ENCODE assay signal across 15 mouse cellular contexts in the genomic region with DNA sequence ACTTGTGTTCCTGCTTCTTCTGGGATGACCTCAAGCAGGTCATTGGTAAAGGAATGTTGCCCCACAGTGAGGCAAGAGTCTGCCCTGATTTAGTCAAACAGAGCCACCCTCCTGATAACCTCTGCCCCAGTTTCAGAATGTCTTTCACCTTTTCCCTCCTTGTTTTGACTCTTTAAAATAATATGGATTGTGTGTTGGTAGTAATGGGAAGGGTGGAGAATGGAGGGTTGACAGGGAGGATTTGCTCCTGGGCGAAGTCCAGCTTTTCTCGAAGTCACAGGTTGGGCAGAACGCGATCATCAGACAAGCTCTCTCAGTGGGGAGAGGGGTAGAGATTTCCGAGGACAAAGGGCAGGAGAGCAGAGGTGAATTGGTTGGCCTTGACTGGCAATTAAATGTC. TPM values are rescaled to one million over a fixed set of nuclear protein-coding genes. Genes with fewer than 3 reads are reported as not detected.
DNase-seq lines count a peak whose midpoint lies in the region; ATAC-seq and TF ChIP-seq lines count a peak whose summit lies in the region.
"Had no signal": no experiment of that assay in that cellular context is flagged by ENCODE, and none has a peak within 500 bp of the region (broad histone marks: within the 10 kb centered on the region; RNA-seq: fewer than 3 reads in every experiment).

No protein-coding gene starts in this region.

- 59% methylated on average over 5 of the region's 5 CpGs for WGBS in kidney, embryonic 14.5 days
- WGBS in kidney, postnatal 0 days: 47% methylated on average over 5 of the region's 5 CpGs
- 60% methylated on average over 5 of the region's 5 CpGs for WGBS in liver, embryonic 15.5 days (ENCODE audit: insufficient replicate concordance)
- 71% methylated on average over 5 of the region's 5 CpGs for whole genome bisulfite sequencing in hindbrain, embryonic 12.5 days

- H3K27ac ChIP-seq in kidney, embryonic 14.5 days (ENCODE audit: low read depth, low read length): no peak overlapping the region
- H3K27ac ChIP-seq in brown adipose tissue, adult 24 weeks (replicated peaks; ENCODE audit: low read depth, low read length): peak overlapping the region; percentile 96
- H3K27ac ChIP-seq in kidney, postnatal 0 days: no peak overlapping the region
- H3K27ac ChIP-seq in liver, embryonic 15.5 days (replicated peaks): peak overlapping the region; percentile 38; the same call in 1 of the 2 replicates
- no peak overlapping the region for H3K27ac ChIP-seq in hindbrain, embryonic 12.5 days
- H3K27ac ChIP-seq: hindbrain, embryonic 14.5 days; limb, embryonic 12.5 days had no signal

- peak; percentile 55 for DNase-seq in kidney, adult 18-20 months
- DNase-seq in kidney, postnatal 0 days (ENCODE audit: low spot score): no peak
- no peak for DNase-seq in ovary, postnatal 10 days (ENCODE audit: low spot score)
- no peak for DNase-seq in frontal cortex, postnatal 36 days (ENCODE audit: low spot score in 2 of 2)
- DNase-seq: cerebellum, postnatal 25 days; forebrain, postnatal 0 days; lung, postnatal 14 days; thymus, postnatal 4 days had no signal

- H3K27me3 ChIP-seq in kidney, embryonic 14.5 days (ENCODE audit: control insufficient read depth, insufficient read depth, low read length): no peaks in the 10 kb centered on the region
- H3K27me3 ChIP-seq in kidney, postnatal 0 days (ENCODE audit: insufficient read depth, low read length): no peaks in the 10 kb centered on the region
- no peaks in the 10 kb centered on the region for H3K27me3 ChIP-seq in liver, embryonic 15.5 days
- H3K27me3 ChIP-seq in hindbrain, embryonic 12.5 days: no peaks in the 10 kb centered on the region
- H3K27me3 ChIP-seq: limb, embryonic 12.5 days had no signal

- no peak for TF ChIP-seq CTCF in kidney, postnatal 0 days (IDR thresholded peaks at IDR 0.05; ENCODE audit: low read depth)

- H3K4me3 ChIP-seq in kidney, embryonic 14.5 days (ENCODE audit: low read length): no peak overlapping the region
- H3K4me3 ChIP-seq in brown adipose tissue, adult 24 weeks (ENCODE audit: insufficient read depth, low read depth, low read length): no peak overlapping the region
- no peak overlapping the region for H3K4me3 ChIP-seq in kidney, postnatal 0 days (replicated peaks; ENCODE audit: low read depth, low read length)
- no peak overlapping the region for H3K4me3 ChIP-seq in liver, embryonic 15.5 days (replicated peaks)
- H3K4me3 ChIP-seq in hindbrain, embryonic 12.5 days: no peak overlapping the region
- H3K4me3 ChIP-seq: limb, embryonic 12.5 days had no signal

- ATAC-seq in kidney, embryonic 14.5 days (ENCODE audit: low FRiP score, low TSS enrichment): no peak
- 0 out of 2 replicates have a peak, but pooled peaks have one; percentile 40 for ATAC-seq in kidney, postnatal 0 days (replicated peaks; ENCODE audit: low FRiP score, low read depth)
- peak; percentile 52 for ATAC-seq in liver, embryonic 15.5 days (ENCODE audit: insufficient read depth)
- no peak for ATAC-seq in hindbrain, embryonic 12.5 days (ENCODE audit: low FRiP score)
- ATAC-seq: forebrain, postnatal 0 days had no signal

- H3K9me3 ChIP-seq in kidney, embryonic 14.5 days (ENCODE audit: control insufficient read depth, low read length): no peaks in the 10 kb centered on the region
- H3K9me3 ChIP-seq in kidney, postnatal 0 days (replicated peaks; ENCODE audit: low read length): no peaks in the 10 kb centered on the region
- H3K9me3 ChIP-seq in liver, embryonic 15.5 days (replicated peaks): no peaks in the 10 kb centered on the region
- H3K9me3 ChIP-seq in hindbrain, embryonic 12.5 days (replicated peaks): no peaks in the 10 kb centered on the region
- H3K9me3 ChIP-seq: limb, embryonic 12.5 days had no signal

- no peak overlapping the region for H3K4me2 ChIP-seq in kidney, embryonic 14.5 days (replicated peaks; ENCODE audit: low read depth, low read length)
- no peak overlapping the region for H3K4me2 ChIP-seq in kidney, postnatal 0 days (ENCODE audit: low read length)
- no peak overlapping the region for H3K4me2 ChIP-seq in liver, embryonic 15.5 days
- no peak overlapping the region for H3K4me2 ChIP-seq in hindbrain, embryonic 12.5 days (replicated peaks)
- H3K4me2 ChIP-seq: hindbrain, embryonic 14.5 days; limb, embryonic 12.5 days; midbrain, embryonic 11.5 days had no signal

- no peaks in the 10 kb centered on the region for H3K4me1 ChIP-seq in kidney, embryonic 14.5 days (ENCODE audit: control insufficient read depth, insufficient read depth, low read length)
- H3K4me1 ChIP-seq in brown adipose tissue, adult 24 weeks (ENCODE audit: control insufficient read depth, insufficient read depth, insufficient read length, low read length): peaks cover 10% of the 10 kb centered on the region; the same call in 1 of the 2 replicates
- no peaks in the 10 kb centered on the region for H3K4me1 ChIP-seq in kidney, postnatal 0 days (replicated peaks; ENCODE audit: insufficient read depth, low read length)
- 0 out of 2 replicates have a peak, but pooled peaks cover 4% of the 10 kb centered on the region for H3K4me1 ChIP-seq in liver, embryonic 15.5 days (replicated peaks)
- H3K4me1 ChIP-seq in hindbrain, embryonic 12.5 days: no peaks in the 10 kb centered on the region

- no peak overlapping the region for H3K9ac ChIP-seq in kidney, embryonic 14.5 days (ENCODE audit: low read depth, low read length)
- no peak overlapping the region for H3K9ac ChIP-seq in kidney, postnatal 0 days (ENCODE audit: low read depth, low read length)
- no peak overlapping the region for H3K9ac ChIP-seq in liver, embryonic 15.5 days
- H3K9ac ChIP-seq in hindbrain, embryonic 12.5 days: no peak overlapping the region
- H3K9ac ChIP-seq: forebrain, postnatal 0 days; hindbrain, embryonic 14.5 days; limb, embryonic 12.5 days had no signal

- no peaks in the 10 kb centered on the region for H3K36me3 ChIP-seq in kidney, embryonic 14.5 days (ENCODE audit: control insufficient read depth, insufficient read depth, low read length)
- H3K36me3 ChIP-seq in kidney, postnatal 0 days (ENCODE audit: insufficient read depth, low read length): no peaks in the 10 kb centered on the region
- H3K36me3 ChIP-seq in liver, embryonic 15.5 days (replicated peaks): no peaks in the 10 kb centered on the region
- H3K36me3 ChIP-seq in hindbrain, embryonic 12.5 days: no peaks in the 10 kb centered on the region
- H3K36me3 ChIP-seq: limb, embryonic 12.5 days had no signal

RNA-seq across cellular contexts. Expression of a gene that starts 52.2 kb away (rescaled TPM):
- 35.7 and 70.8 TPM in 2 replicates for polyA plus RNA-seq in kidney, embryonic 14.5 days (2014; fragmentation: Nextera tagmentation; extraction: Ambion mirVana)
- 166 and 209 TPM in 2 replicates for polyA plus RNA-seq in brown adipose tissue, adult 24 weeks (2012; ENCODE audit: insufficient read depth, insufficient read length, missing spikeins)
- polyA plus RNA-seq in kidney, postnatal 0 days (2015; fragmentation: Nextera tagmentation; extraction: Ambion mirVana): 75.1 and 87.2 TPM in 2 replicates
- polyA plus RNA-seq in liver, embryonic 15.5 days (2015; fragmentation: Nextera tagmentation; extraction: Ambion mirVana): 24.6 and 24.9 TPM in 2 replicates
- polyA plus RNA-seq in hindbrain, embryonic 12.5 days (2016; fragmentation: Nextera tagmentation; extraction: Ambion mirVana): 65.3 and 72.3 TPM in 2 replicates

Comparison
In these comparisons a context has a peak if more than half of its experiments do, and no peak if none do; other contexts are left out.
1. ATAC-seq: peak in kidney, postnatal 0 days (single experiment) and liver, embryonic 15.5 days (single experiment); none in kidney, embryonic 14.5 days (single experiment) and hindbrain, embryonic 12.5 days (single experiment).
2. H3K27ac ChIP-seq: peak in brown adipose tissue, adult 24 weeks (single experiment) and liver, embryonic 15.5 days (single experiment); none in kidney, embryonic 14.5 days (single experiment), kidney, postnatal 0 days (single experiment) and hindbrain, embryonic 12.5 days (single experiment).